Mouse (Mus musculus) forebrain, embryonic 16.5 days (tissue): Measurements from ENCODE around the gene Nav2. TPM values are rescaled to one million over a fixed set of nuclear protein-coding genes. Genes with fewer than 3 reads are reported as not detected.

Experiments
- ATAC-seq: fragments of 200-750 bp; cut with Nextera tagmentation; 2 replicates; pipeline ENCODE4 v1.8.0; 2017; ENCODE audit warnings: mild to moderate bottlenecking, moderate library complexity
- H3K27ac ChIP-seq: fragments of 300-500 bp; sonication (generic); 2 replicates; pipeline ENCODE4 v1.5.1; 2014; ENCODE audit warnings: low read length, control low read depth
- H3K27me3 ChIP-seq: fragments of 300-500 bp; sonication (generic); replicated peaks from 2 replicates; pipeline ENCODE4 v1.6.1; 2014; ENCODE audit warnings: low read length; ENCODE audit not compliant: control insufficient read depth, insufficient read depth
- H3K36me3 ChIP-seq: fragments of 300-500 bp; sonication (generic); 2 replicates; pipeline ENCODE4 v1.6.1; 2014; ENCODE audit not compliant: control insufficient read depth, insufficient read depth
- H3K4me1 ChIP-seq: fragments of 300-500 bp; sonication (generic); replicated peaks from 2 replicates; pipeline ENCODE4 v1.6.1; 2014; ENCODE audit warnings: low read length; ENCODE audit not compliant: control insufficient read depth, insufficient read depth
- H3K4me2 ChIP-seq: fragments of 300-500 bp; sonication (generic); 2 replicates; pipeline ENCODE4 v1.6.1; 2014; ENCODE audit warnings: mild to moderate bottlenecking, low read length, control low read depth
- H3K4me3 ChIP-seq: fragments of 300-500 bp; sonication (generic); replicated peaks from 2 replicates; pipeline ENCODE4 v1.5.1; 2014; ENCODE audit warnings: mild to moderate bottlenecking, low read length, control low read depth
- H3K9ac ChIP-seq: fragments of 300-500 bp; sonication (generic); replicated peaks from 2 replicates; pipeline ENCODE4 v1.6.1; 2014; ENCODE audit warnings: low read depth, low read length, control low read depth
- H3K9me3 ChIP-seq: fragments of 300-500 bp; sonication (generic); 2 replicates; pipeline ENCODE4 v1.6.1; 2016; ENCODE audit warnings: low read length; ENCODE audit not compliant: control insufficient read depth
- WGBS: fragments of 180-500 bp; shearing (Covaris S2); extraction: QIAGEN DNeasy Blood & Tissue Kit; methylation state at CpG from one replicate; pipeline ENCODE4 v1.1.7; 2014; 5-methylcytosine and 5-hydroxymethylcytosine counted together
- polyA plus RNA-seq: library from polyadenylated mRNA; unstranded; fragments of >200 nt; fragmentation: Nextera tagmentation; extraction: Ambion mirVana; gene quantifications from 2 replicates; pipeline ENCODE4 v1.2.1, GENCODE M21; 2015

Nav2 gene
- polyA plus RNA-seq, 1 experiment from 2014 or later: 35.2 TPM

DNA sequence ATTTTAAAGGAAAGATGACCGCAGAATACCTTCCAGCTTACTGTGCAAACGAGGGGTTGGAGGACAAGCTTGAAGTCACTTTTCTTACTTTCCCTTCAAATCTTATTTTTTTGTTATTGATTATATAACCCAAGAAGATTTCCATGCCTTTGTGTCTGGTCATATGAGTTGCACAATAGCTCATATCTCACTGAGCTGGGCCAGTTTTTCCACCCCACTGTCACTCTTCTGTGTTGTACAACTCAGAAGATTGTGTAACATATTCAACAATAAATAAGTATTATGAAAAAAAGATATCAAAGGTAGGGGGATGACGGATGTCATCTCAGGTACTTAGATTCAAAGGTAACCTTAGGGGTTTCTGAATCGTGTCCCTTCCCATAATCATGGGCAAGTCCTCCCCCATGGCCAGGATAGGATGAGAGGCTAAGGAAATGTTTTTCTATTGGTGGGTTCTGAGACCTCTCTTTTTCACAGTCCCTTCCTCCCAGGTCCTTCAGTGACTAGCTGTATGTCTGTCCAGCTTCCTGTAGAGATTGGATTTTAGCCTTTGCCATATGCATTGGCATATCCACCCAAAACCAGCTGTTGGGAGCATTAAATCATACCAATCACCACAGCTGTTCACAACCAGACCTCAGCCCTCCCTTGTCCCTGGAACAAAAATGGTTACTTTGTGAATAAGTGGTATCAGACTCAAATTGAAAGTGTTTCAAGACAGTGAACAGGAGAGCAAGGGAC lies 24.8 kb upstream of the Nav2 start:
- H3K27me3 ChIP-seq: peaks cover 18% of the 10 kb centered on the region
- no peaks in the 10 kb centered on the region for H3K9me3 ChIP-seq
- H3K4me1 ChIP-seq: peaks cover 18% of the 10 kb centered on the region
- no peak overlapping the region for H3K27ac ChIP-seq
- no peak overlapping the region for H3K4me3 ChIP-seq
- H3K9ac ChIP-seq: no peak overlapping the region
- 82% methylated on average over 4 of the region's 4 CpGs for WGBS
- ATAC-seq: no peak
- H3K36me3 ChIP-seq: no peaks in the 10 kb centered on the region
- no peak overlapping the region for H3K4me2 ChIP-seq

DNA sequence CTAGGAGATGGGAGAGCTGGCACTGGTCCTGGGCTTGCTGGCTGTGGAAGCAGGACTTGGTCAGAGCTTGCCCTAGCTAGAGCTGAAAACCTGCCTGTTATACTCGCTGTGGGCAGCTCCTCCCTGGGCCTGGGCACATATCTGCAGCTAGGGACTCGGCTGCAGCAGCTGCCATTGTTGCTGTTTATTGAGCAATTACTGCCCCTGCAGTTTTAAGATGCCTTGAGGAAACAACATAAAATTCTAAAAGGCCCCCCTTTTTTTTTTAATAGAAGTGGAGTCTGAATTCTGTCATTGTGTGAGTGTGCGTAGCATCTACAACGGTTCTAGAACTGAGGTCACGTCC lies 24.3 kb upstream of the Nav2 start:
- no peak overlapping the region for H3K4me2 ChIP-seq
- H3K4me1 ChIP-seq: peaks cover 18% of the 10 kb centered on the region
- no peak overlapping the region for H3K27ac ChIP-seq
- no peaks in the 10 kb centered on the region for H3K36me3 ChIP-seq
- WGBS: 72% methylated on average over 5 of the region's 5 CpGs
- no peak overlapping the region for H3K4me3 ChIP-seq
- ATAC-seq: no peak
- H3K9ac ChIP-seq: no peak overlapping the region
- H3K27me3 ChIP-seq: peaks cover 18% of the 10 kb centered on the region
- H3K9me3 ChIP-seq: no peaks in the 10 kb centered on the region

- Histone ChIP-seq H3K4me1 (peaks cover 7% of the 10 kb centered on the region; the same call in 1 of the 2 replicates), H3K27me3 (0 out of 2 replicates have a peak, but pooled peaks cover 7% of the 10 kb centered on the region), H3K9ac (no peak overlapping the region), H3K27ac (no peak overlapping the region), H3K36me3 (no peaks in the 10 kb centered on the region), H3K4me2 (no peak overlapping the region), H3K4me3 (no peak overlapping the region), H3K9me3 (no peaks in the 10 kb centered on the region)
- no peak for ATAC-seq
- 55% methylated on average over 8 of the region's 8 CpGs for WGBS
These were observed 20.5 kb upstream of the Nav2 start for GRCm38 (mm10) chr7:48887973-48888372.

- no peak for ATAC-seq
- WGBS: 81% methylated on average over 2 of the region's 2 CpGs
- no peak overlapping the region for H3K27ac ChIP-seq
- peaks cover under 1% of the 10 kb centered on the region; the same call in 1 of the 2 replicates for H3K27me3 ChIP-seq
- no peak overlapping the region for H3K4me3 ChIP-seq
- no peak overlapping the region for H3K9ac ChIP-seq
- H3K9me3 ChIP-seq: no peaks in the 10 kb centered on the region
- H3K36me3 ChIP-seq: no peaks in the 10 kb centered on the region
- peaks cover 7% of the 10 kb centered on the region; the same call in 1 of the 2 replicates for H3K4me1 ChIP-seq
- no peak overlapping the region for H3K4me2 ChIP-seq
These were observed 19.8 kb upstream of the Nav2 start for GRCm38 (mm10) chr7:48888751-48889150.

- no peaks in the 10 kb centered on the region; the same call in 1 of the 2 replicates for H3K27me3 ChIP-seq
- no peaks in the 10 kb centered on the region for H3K9me3 ChIP-seq
- no peak overlapping the region for H3K4me2 ChIP-seq
- no peak overlapping the region for H3K9ac ChIP-seq
- H3K27ac ChIP-seq: no peak overlapping the region
- H3K4me3 ChIP-seq: no peak overlapping the region
- H3K4me1 ChIP-seq: peaks cover 7% of the 10 kb centered on the region; the same call in 1 of the 2 replicates
- no peaks in the 10 kb centered on the region for H3K36me3 ChIP-seq
- 0 out of 2 replicates have a peak, but pooled peaks have one; percentile 29 for ATAC-seq
- 23% methylated on average over 5 of the region's 5 CpGs for whole genome bisulfite sequencing
These were observed 17.5 kb upstream of the Nav2 start for GRCm38 (mm10) chr7:48891029-48891428.

DNA sequence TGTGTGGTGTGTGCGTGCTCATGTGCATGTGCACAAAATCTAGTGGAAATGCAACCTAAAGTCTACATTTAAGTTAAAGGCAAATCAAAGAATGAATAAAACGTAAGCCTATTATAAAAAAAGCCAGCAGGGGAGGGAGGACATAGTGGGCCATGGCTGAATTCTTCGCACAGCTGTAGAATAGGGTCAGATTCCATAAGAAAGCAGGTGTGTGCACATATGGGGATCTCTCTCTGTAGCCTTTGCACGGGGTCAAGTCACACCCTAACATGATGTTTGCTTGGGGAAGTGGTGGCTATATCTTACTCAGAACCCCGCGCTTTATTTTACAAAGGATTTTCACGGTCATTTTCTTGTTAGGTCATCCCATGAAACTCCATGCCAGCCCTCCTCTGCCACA lies 15.4 kb upstream of the Nav2 start:
- ATAC-seq: no peak
- Histone ChIP-seq H3K4me2 (no peak overlapping the region), H3K4me3 (no peak overlapping the region), H3K36me3 (no peaks in the 10 kb centered on the region), H3K27ac (no peak overlapping the region), H3K27me3 (peaks cover 2% of the 10 kb centered on the region; the same call in 1 of the 2 replicates), H3K9me3 (no peaks in the 10 kb centered on the region), H3K4me1 (peaks cover 17% of the 10 kb centered on the region), H3K9ac (no peak overlapping the region)
- WGBS: 88% methylated on average over 7 of the region's 7 CpGs

GRCm38 (mm10) chr7:48894152-48894551 lies 14.4 kb upstream of the Nav2 start:
- Histone ChIP-seq H3K4me2 (no peak overlapping the region), H3K9ac (no peak overlapping the region), H3K27ac (no peak overlapping the region), H3K36me3 (no peaks in the 10 kb centered on the region), H3K9me3 (no peaks in the 10 kb centered on the region), H3K27me3 (peaks cover 5% of the 10 kb centered on the region; the same call in 1 of the 2 replicates), H3K4me3 (no peak overlapping the region), H3K4me1 (peaks cover 17% of the 10 kb centered on the region)
- WGBS: under 1% methylated on average over 6 of the region's 6 CpGs
- ATAC-seq: peak; percentile 33; the same call in 1 of the 2 replicates

DNA sequence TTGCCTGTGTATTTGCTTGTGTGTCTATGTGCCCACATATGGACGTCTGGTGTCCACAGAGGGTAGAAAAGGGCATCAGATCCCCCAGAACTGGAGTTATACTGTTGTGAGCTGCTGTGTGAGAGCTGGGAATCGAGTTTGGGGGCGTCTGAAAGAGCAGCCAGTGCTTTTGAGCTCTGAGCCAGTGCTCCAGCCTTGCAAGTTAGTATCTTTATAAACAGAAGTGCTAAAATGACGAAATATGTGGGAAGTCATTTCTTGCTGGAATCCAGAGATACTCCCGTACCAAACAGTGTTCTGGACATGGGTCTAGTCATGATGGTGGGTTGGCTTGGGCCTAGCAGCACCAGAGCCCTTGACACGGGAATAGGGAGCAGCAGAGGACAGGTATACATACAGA lies 13.8 kb upstream of the Nav2 start:
- Histone ChIP-seq H3K9me3 (no peaks in the 10 kb centered on the region), H3K4me3 (no peak overlapping the region), H3K36me3 (no peaks in the 10 kb centered on the region), H3K4me2 (no peak overlapping the region), H3K9ac (no peak overlapping the region), H3K4me1 (peaks cover 17% of the 10 kb centered on the region), H3K27ac (no peak overlapping the region), H3K27me3 (peaks cover 8% of the 10 kb centered on the region; the same call in 1 of the 2 replicates)
- ATAC-seq: no peak
- WGBS: 79% methylated on average over 6 of the region's 6 CpGs

GRCm38 (mm10) chr7:48895475-48895874 lies 13.0 kb upstream of the Nav2 start:
- ATAC-seq: no peak
- Histone ChIP-seq H3K36me3 (no peaks in the 10 kb centered on the region), H3K4me2 (no peak overlapping the region), H3K4me1 (peaks cover 17% of the 10 kb centered on the region), H3K27me3 (peaks cover 8% of the 10 kb centered on the region; the same call in 1 of the 2 replicates), H3K4me3 (no peak overlapping the region), H3K9me3 (no peaks in the 10 kb centered on the region), H3K9ac (no peak overlapping the region), H3K27ac (no peak overlapping the region)
- 85% methylated on average over 4 of the region's 4 CpGs for WGBS
